Mouse (Mus musculus) embryonic fibroblast, embryonic 13.5 days (primary cell): ENCODE measurements at regions not wholly inside any gene's neighbourhood (a gene's known extent, or its start where the extent isn't known, plus 50 kb on each side); places are given as distances from the start of the nearest gene placed in this dataset.

Experiments used
- CTCF ChIP-seq: IDR thresholded peaks from 2 replicates; pipeline ENCODE4 v1.5.1; 2011; ENCODE audit warnings: mild to moderate bottlenecking, control low read depth, low read length, moderate library complexity, borderline replicate concordance; ENCODE audit not compliant: insufficient read depth
- POLR2A ChIP-seq: IDR thresholded peaks from 2 replicates; pipeline ENCODE4 v1.6.1; 2011; ENCODE audit warnings: low read depth, mild to moderate bottlenecking, control low read depth, low read length, moderate library complexity

DNA sequence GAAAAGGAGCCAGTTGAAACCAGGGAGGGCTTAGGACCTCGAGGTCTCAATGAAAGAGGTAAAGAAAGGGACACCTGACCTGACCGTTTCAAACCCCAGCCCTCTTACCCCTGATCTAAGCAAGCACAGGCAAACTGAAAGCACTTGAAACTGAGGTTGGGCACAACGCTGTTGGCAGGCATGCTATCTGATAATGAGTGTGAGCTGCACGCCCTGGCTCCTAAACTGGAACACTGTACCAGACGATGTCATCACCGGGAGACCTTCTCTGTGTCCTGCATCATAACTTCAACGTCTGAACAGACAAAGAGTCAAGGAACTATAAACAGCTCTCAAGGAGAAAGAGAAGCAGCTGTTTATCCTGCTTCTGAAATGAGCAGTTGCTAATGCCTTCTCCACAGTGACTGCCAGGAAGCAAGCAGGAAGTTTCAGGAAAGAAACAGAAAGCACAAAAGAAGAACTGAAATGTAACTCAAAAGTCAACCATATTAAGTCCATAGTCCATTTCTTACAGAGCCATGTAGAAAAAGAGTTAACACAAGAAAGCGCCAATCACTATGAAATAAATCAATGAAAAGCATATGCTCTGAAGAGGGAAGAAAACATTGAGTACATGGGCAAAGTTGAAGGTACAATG, 301.3 kb downstream of the Epha4 start:
- TF ChIP-seq POLR2A: no peak
- TF ChIP-seq CTCF: no peak
